Mouse (Mus musculus): ENCODE measurements around the gene Glis3. TPM values are rescaled to one million over a fixed set of nuclear protein-coding genes. Genes with fewer than 3 reads are reported as not detected.

Glis3 gene
- total and polyA plus RNA-seq, 2 experiments from 2014 or later: 1.8 to 16.2 TPM

DNA sequence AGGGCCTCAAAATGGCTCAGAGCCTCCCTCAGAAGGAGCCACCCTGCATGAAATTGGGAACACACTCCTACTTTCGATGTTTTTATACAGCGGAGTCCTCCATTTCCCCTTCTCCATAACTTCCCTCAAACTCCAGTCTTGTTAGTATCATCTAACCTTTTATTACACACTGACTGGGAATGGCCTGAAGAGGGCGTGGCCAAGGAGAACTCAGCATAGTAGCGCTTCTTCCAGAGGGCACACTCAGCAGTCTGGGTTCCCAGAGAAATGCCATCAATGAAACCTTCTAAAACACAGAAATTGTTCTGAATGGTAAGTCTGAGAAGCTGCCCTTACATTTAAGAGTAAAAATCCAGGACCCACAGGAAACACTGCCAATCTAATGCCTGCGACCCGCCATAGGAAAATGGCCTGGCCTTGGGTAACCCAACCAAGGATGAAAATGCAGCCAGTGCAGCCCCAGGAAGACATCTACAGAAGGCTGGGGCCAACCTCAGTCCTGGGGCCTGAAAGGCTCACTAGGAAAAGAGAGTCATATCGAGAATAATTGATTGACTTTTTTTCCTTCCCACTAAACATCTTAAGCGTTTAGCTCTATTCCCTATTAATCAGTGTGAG is 159.6 kb downstream of the Glis3 start:
- Histone ChIP-seq H3K4me1 (ENCODE audit: insufficient read depth, low read length) (no peaks in the 10 kb centered on the region), H3K27ac (no peak overlapping the region), H3K27me3 (ENCODE audit: insufficient read depth, low read length) (no peaks in the 10 kb centered on the region), H3K9me3 (ENCODE audit: low read length) (no peaks in the 10 kb centered on the region), H3K4me3 (ENCODE audit: low read length) (no peak overlapping the region), H3K36me3 (ENCODE audit: insufficient read depth, low read length) (no peaks in the 10 kb centered on the region), H3K4me2 (ENCODE audit: low read depth, low read length) (no peak overlapping the region), H3K9ac (replicated peaks; ENCODE audit: low read length) (no peak overlapping the region)
- no peak for TF ChIP-seq CTCF (IDR thresholded peaks at IDR 0.05; ENCODE audit: low read depth)
- ATAC-seq (no peak), DNase-seq (ENCODE audit: low spot score) (no peak)
- 91% methylated on average over 8 of the region's 8 CpGs for WGBS

DNA sequence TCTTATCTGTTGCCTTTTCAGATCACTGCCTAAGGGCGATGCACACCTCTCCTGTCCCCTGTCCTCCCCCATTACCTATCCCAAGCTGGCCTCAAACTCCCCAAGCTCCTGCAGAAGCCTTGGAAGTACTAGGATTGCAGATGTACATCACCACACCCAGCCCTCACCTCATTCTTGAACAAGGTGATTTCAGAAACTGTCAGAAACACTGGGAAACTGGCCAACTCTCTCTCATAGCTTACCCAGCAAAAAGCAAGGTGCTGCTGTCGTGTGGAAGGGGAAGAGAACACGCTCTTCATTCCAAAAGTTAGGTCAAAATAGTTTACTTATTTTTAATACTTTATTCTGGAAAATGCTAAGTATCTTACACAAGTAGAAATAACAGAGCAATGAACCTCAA is 160.6 kb downstream of the Glis3 start:
- no peaks in the 10 kb centered on the region for H3K4me1 ChIP-seq (ENCODE audit: insufficient read depth, low read length)
- DNase-seq (ENCODE audit: low spot score) (no peak), ATAC-seq (no peak)
- H3K27ac ChIP-seq: no peak overlapping the region
- no peaks in the 10 kb centered on the region for H3K9me3 ChIP-seq (ENCODE audit: low read length)
- no peaks in the 10 kb centered on the region for H3K27me3 ChIP-seq (ENCODE audit: insufficient read depth, low read length)
- no peaks in the 10 kb centered on the region for H3K36me3 ChIP-seq (ENCODE audit: insufficient read depth, low read length)
- H3K4me3 ChIP-seq (ENCODE audit: low read length): no peak overlapping the region
- no peak overlapping the region for H3K9ac ChIP-seq (replicated peaks; ENCODE audit: low read length)
- no peak for TF ChIP-seq CTCF (IDR thresholded peaks at IDR 0.05; ENCODE audit: low read depth)
- no peak overlapping the region for H3K4me2 ChIP-seq (ENCODE audit: low read depth, low read length)
- 90% methylated on average over 3 of the region's 3 CpGs for WGBS

DNA sequence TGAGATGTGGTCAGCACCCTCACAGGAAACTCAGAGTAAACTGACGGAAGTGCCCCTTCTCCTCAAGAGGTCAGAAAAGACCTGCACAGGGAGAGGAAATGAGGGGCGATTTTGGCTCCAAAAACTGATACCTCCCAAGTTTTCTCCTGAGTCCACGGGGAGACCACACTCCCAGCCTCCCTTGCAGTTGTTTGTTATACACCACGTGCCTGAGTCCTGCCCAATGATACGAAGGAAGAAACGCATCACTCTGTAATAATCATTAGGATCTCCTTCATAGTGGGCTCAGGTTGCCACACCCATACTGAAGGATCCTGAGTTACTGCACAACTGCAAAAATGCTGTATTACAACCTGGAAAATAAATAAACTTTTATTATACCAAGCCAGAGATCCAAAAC is 161.0 kb downstream of the Glis3 start:
- H3K4me3 ChIP-seq (ENCODE audit: low read length): no peak overlapping the region
- WGBS: 85% methylated on average over 6 of the region's 6 CpGs

DNA sequence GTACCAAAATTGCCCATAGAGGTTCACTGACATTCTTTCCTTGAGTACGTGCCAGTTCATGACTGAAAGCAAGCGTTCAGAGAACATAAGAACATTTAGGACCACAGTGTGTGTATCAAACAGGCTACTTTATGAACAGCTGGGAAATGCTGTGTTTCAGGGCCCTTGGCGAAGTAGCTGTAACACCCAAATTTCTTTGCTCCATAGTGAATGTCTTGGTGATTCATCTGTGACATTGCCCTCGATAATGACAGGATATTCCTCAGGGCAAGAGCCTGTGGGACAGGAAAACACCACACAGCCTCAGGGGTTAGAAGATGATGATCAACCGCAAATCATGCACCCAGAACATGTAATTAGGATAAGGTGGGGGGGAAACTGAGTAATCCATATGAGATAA is 161.6 kb downstream of the Glis3 start:
- Histone ChIP-seq H3K27ac (no peak overlapping the region), H3K4me3 (ENCODE audit: low read length) (no peak overlapping the region), H3K36me3 (ENCODE audit: insufficient read depth, low read length) (no peaks in the 10 kb centered on the region), H3K4me2 (ENCODE audit: low read depth, low read length) (no peak overlapping the region), H3K9me3 (ENCODE audit: low read length) (no peaks in the 10 kb centered on the region), H3K9ac (replicated peaks; ENCODE audit: low read length) (no peak overlapping the region), H3K27me3 (ENCODE audit: insufficient read depth, low read length) (no peaks in the 10 kb centered on the region), H3K4me1 (ENCODE audit: insufficient read depth, low read length) (no peaks in the 10 kb centered on the region)
- 78% methylated on average over 5 of the region's 5 CpGs for WGBS
- no peak for TF ChIP-seq CTCF (IDR thresholded peaks at IDR 0.05; ENCODE audit: low read depth)
- no peak for ATAC-seq
- DNase-seq (ENCODE audit: low spot score): no peak

More for the DNA sequence above, 161.0 kb downstream of the Glis3 start:
- no peak overlapping the region for H3K9ac ChIP-seq (replicated peaks; ENCODE audit: low read length)
- no peaks in the 10 kb centered on the region for H3K9me3 ChIP-seq (ENCODE audit: low read length)
- ATAC-seq (no peak), DNase-seq (ENCODE audit: low spot score) (no peak)
- H3K36me3 ChIP-seq (ENCODE audit: insufficient read depth, low read length): no peaks in the 10 kb centered on the region
- H3K4me2 ChIP-seq (ENCODE audit: low read depth, low read length): no peak overlapping the region
- TF ChIP-seq CTCF (IDR thresholded peaks at IDR 0.05; ENCODE audit: low read depth): no peak
- H3K4me1 ChIP-seq (ENCODE audit: insufficient read depth, low read length): no peaks in the 10 kb centered on the region
- H3K27me3 ChIP-seq (ENCODE audit: insufficient read depth, low read length): no peaks in the 10 kb centered on the region
- no peak overlapping the region for H3K27ac ChIP-seq

DNA sequence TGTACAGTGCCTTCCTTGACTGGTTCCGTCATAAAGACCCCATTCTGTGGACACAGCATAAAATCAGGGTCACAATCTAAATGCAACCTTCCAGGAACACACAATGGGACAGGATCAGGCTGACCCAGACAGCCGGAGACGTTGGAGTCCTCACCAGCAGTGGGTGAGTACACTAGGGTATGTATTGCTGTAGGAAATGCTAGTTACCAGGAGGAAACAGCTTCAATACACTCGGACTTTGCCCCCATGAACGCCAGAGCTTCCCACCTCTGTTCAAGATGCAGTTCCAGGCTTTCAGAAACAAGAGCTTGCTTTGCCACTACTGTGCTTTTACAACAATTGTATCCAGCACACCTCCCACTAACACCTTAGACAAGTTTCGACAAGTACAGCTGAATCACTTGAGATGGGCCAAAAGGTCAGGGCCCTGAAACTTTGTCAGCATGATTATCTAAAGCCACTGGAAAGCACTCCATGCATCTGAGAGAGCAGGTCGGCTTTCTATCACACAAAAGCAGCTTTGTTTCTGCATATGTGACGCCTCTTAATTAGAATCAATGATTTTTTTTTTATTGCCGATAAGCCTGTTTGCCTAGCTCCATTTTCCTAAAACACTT is 162.3 kb downstream of the Glis3 start:
- H3K9me3 ChIP-seq (ENCODE audit: low read length): no peaks in the 10 kb centered on the region
- TF ChIP-seq CTCF (IDR thresholded peaks at IDR 0.05; ENCODE audit: low read depth): no peak
- no peak overlapping the region for H3K4me3 ChIP-seq (ENCODE audit: low read length)
- H3K4me2 ChIP-seq (ENCODE audit: low read depth, low read length): no peak overlapping the region
- no peak overlapping the region for H3K27ac ChIP-seq
- no peaks in the 10 kb centered on the region for H3K4me1 ChIP-seq (ENCODE audit: insufficient read depth, low read length)
- 45% methylated on average over 9 of the region's 9 CpGs for WGBS
- ATAC-seq (no peak), DNase-seq (ENCODE audit: low spot score) (no peak)
- H3K36me3 ChIP-seq (ENCODE audit: insufficient read depth, low read length): no peaks in the 10 kb centered on the region
- no peaks in the 10 kb centered on the region for H3K27me3 ChIP-seq (ENCODE audit: insufficient read depth, low read length)
- H3K9ac ChIP-seq (replicated peaks; ENCODE audit: low read length): no peak overlapping the region

DNA sequence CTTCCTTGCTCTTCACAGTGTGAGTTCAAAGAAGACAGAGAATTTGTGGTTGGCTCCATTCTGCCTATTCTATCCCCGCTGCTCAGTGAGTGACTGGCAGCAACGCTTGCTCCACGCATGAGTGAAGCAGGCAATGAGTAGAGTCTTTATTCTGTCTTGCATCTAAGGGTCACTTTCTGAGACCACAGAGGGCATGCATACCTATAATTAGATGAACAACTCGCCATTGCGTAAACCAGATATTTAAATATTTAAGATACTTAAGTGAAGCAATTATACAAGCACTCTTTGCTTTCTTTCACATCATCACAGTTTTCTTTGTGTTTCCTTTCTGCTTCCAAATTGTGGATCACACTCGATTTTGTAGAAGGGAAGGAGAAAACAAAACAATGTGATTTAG is 163.4 kb downstream of the Glis3 start:
- no peak for TF ChIP-seq CTCF (IDR thresholded peaks at IDR 0.05; ENCODE audit: low read depth)
- no peak overlapping the region for H3K4me2 ChIP-seq (ENCODE audit: low read depth, low read length)
- no peaks in the 10 kb centered on the region for H3K4me1 ChIP-seq (ENCODE audit: insufficient read depth, low read length)
- no peak overlapping the region for H3K27ac ChIP-seq
- ATAC-seq: no peak
- no peak for DNase-seq (ENCODE audit: low spot score)
- 54% methylated on average over 6 of the region's 6 CpGs for WGBS
- no peaks in the 10 kb centered on the region for H3K36me3 ChIP-seq (ENCODE audit: insufficient read depth, low read length)
- no peaks in the 10 kb centered on the region for H3K9me3 ChIP-seq (ENCODE audit: low read length)
- no peaks in the 10 kb centered on the region for H3K27me3 ChIP-seq (ENCODE audit: insufficient read depth, low read length)
- H3K4me3 ChIP-seq (ENCODE audit: low read length): no peak overlapping the region
- H3K9ac ChIP-seq (replicated peaks; ENCODE audit: low read length): no peak overlapping the region

DNA sequence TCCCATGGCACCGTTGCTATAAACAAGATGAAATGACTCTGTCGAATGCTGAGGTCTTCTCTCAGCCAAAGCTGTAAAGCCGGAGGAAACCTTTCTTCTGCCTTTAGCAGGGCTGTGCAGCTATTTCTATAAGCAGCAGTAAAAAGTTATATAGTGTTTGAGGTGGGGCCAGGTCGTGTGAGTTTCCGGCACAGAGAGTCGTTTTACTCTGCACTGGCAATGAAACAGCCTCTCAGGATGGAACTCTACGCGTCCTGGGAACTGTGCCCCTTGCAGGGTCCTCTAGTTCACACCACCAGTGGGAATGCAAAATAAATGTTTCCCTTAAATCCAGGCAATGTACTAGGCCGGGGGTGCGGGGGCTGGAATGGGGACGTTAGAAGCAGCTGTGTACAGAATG is 167.4 kb downstream of the Glis3 start:
- Histone ChIP-seq H3K9me3 (ENCODE audit: low read length) (no peaks in the 10 kb centered on the region), H3K4me3 (ENCODE audit: low read length) (no peak overlapping the region), H3K9ac (replicated peaks; ENCODE audit: low read length) (no peak overlapping the region), H3K27ac (no peak overlapping the region), H3K4me2 (ENCODE audit: low read depth, low read length) (no peak overlapping the region), H3K36me3 (ENCODE audit: insufficient read depth, low read length) (no peaks in the 10 kb centered on the region), H3K27me3 (ENCODE audit: insufficient read depth, low read length) (no peaks in the 10 kb centered on the region), H3K4me1 (ENCODE audit: insufficient read depth, low read length) (no peaks in the 10 kb centered on the region)
- ATAC-seq (no peak), DNase-seq (ENCODE audit: low spot score) (no peak)
- no peak for TF ChIP-seq CTCF (IDR thresholded peaks at IDR 0.05; ENCODE audit: low read depth)
- 77% methylated on average over 11 of the region's 11 CpGs for WGBS

All from hindbrain, postnatal 0 days (tissue).